Mouse (Mus musculus) limb, embryonic 13.5 days (tissue): ENCODE results near the gene Tff3. TPM values are rescaled to one million over a fixed set of nuclear protein-coding genes. Genes with fewer than 3 reads are reported as not detected.

Experiments
- ATAC-seq: fragments of 200-750 bp; cut with Nextera tagmentation; 2 replicates; pipeline ENCODE4 v1.8.0; 2017; ENCODE audit warnings: low read depth, moderate number of reproducible peaks, moderate TSS enrichment; ENCODE audit not compliant: low FRiP score
- H3K27ac ChIP-seq: fragments of 300-500 bp; sonication (generic); 2 replicates; pipeline ENCODE4 v1.5.1; 2015; ENCODE audit warnings: inconsistent platforms, mild to moderate bottlenecking, moderate library complexity
- H3K27me3 ChIP-seq: fragments of 300-500 bp; sonication (generic); 2 replicates; pipeline ENCODE4 v1.6.1; 2015; ENCODE audit warnings: mild to moderate bottlenecking, inconsistent platforms
- H3K36me3 ChIP-seq: fragments of 300-500 bp; sonication (generic); 2 replicates; pipeline ENCODE4 v1.6.1; 2015; ENCODE audit warnings: inconsistent platforms, mild to moderate bottlenecking, moderate library complexity
- H3K4me1 ChIP-seq: fragments of 300-500 bp; sonication (generic); 2 replicates; pipeline ENCODE4 v1.6.1; 2015; ENCODE audit warnings: inconsistent platforms
- H3K4me2 ChIP-seq: fragments of 300-500 bp; sonication (generic); replicated peaks from 2 replicates; pipeline ENCODE4 v1.6.1; 2015; ENCODE audit warnings: inconsistent platforms, mild to moderate bottlenecking, moderate library complexity
- H3K4me3 ChIP-seq: fragments of 300-500 bp; sonication (generic); 2 replicates; pipeline ENCODE4 v1.5.1; 2015; ENCODE audit warnings: moderate library complexity, mild to moderate bottlenecking, inconsistent platforms
- H3K9ac ChIP-seq: fragments of 300-500 bp; sonication (generic); 2 replicates; pipeline ENCODE4 v1.6.1; 2015; ENCODE audit warnings: mild to moderate bottlenecking, inconsistent platforms
- H3K9me3 ChIP-seq: fragments of 300-500 bp; sonication (generic); 2 replicates; pipeline ENCODE4 v1.6.1; 2016; ENCODE audit warnings: inconsistent platforms
- WGBS: fragments of 180-500 bp; shearing (Covaris S2); methylation state at CpG from one replicate; pipeline ENCODE4 v1.1.7; 2015; 5-methylcytosine and 5-hydroxymethylcytosine counted together
- polyA plus RNA-seq: library from polyadenylated mRNA; unstranded; fragments of >200 nt; fragmentation: Nextera tagmentation; extraction: Ambion mirVana; gene quantifications from 2 replicates; pipeline ENCODE4 v1.2.1, GENCODE M21; 2015

Tff3 gene
- polyA plus RNA-seq, 1 experiment from 2014 or later: not detected

GRCm38 (mm10) chr17:31144040-31145037 is 14.9 kb upstream of the Tff3 start, which contains the start of gene Tff2:
Tff2 (minus strand) TSS chr17:31144282.
- Histone ChIP-seq H3K27me3 (0 out of 2 replicates have a peak, but pooled peaks cover 8% of the 10 kb centered on the region), H3K9ac (no peak within 1 kb of the TSS), H3K36me3 (no peaks in the 10 kb centered on the region), H3K4me3 (no peak within 1 kb of the TSS), H3K4me1 (no peaks in the 10 kb centered on the region), H3K27ac (no peak within 1 kb of the TSS), H3K9me3 (peaks cover 5% of the 10 kb centered on the region; the same call in 1 of the 2 replicates), H3K4me2 (no peak within 1 kb of the TSS)
- no peak for ATAC-seq
- WGBS: 70% methylated on average over 15 of the region's 15 CpGs

GRCm38 (mm10) chr17:31142116-31142515 is 12.7 kb upstream of the Tff3 start:
- Histone ChIP-seq H3K4me2 (no peak overlapping the region), H3K36me3 (no peaks in the 10 kb centered on the region), H3K4me3 (no peak overlapping the region), H3K9me3 (no peaks in the 10 kb centered on the region), H3K9ac (no peak overlapping the region), H3K4me1 (no peaks in the 10 kb centered on the region), H3K27ac (no peak overlapping the region), H3K27me3 (0 out of 2 replicates have a peak, but pooled peaks cover 8% of the 10 kb centered on the region)
- ATAC-seq: no peak
- 88% methylated on average over 7 of the region's 7 CpGs for WGBS

- H3K36me3 ChIP-seq: no peaks in the 10 kb centered on the region
- no peak overlapping the region for H3K27ac ChIP-seq
- no peak overlapping the region for H3K9ac ChIP-seq
- no peak overlapping the region for H3K4me2 ChIP-seq
- no peak overlapping the region for H3K4me3 ChIP-seq
- no peak for ATAC-seq
- no peaks in the 10 kb centered on the region for H3K9me3 ChIP-seq
- 0 out of 2 replicates have a peak, but pooled peaks cover 3% of the 10 kb centered on the region for H3K27me3 ChIP-seq
- 23% methylated on average over 5 of the region's 5 CpGs for WGBS
- H3K4me1 ChIP-seq: no peaks in the 10 kb centered on the region
Observed at GRCm38 (mm10) chr17:31138398-31138797, 9.0 kb upstream of the Tff3 start.

- H3K4me3 ChIP-seq: no peak overlapping the region
- no peak for ATAC-seq
- no peaks in the 10 kb centered on the region for H3K27me3 ChIP-seq
- no peaks in the 10 kb centered on the region for H3K4me1 ChIP-seq
- H3K36me3 ChIP-seq: no peaks in the 10 kb centered on the region
- H3K9ac ChIP-seq: no peak overlapping the region
- no peaks in the 10 kb centered on the region for H3K9me3 ChIP-seq
- no peak overlapping the region for H3K4me2 ChIP-seq
- 90% methylated on average over 1 of the region's 1 CpGs for WGBS
- no peak overlapping the region for H3K27ac ChIP-seq
Observed at GRCm38 (mm10) chr17:31136821-31137220, 7.4 kb upstream of the Tff3 start.

GRCm38 (mm10) chr17:31136291-31136690 is 6.8 kb upstream of the Tff3 start:
- Histone ChIP-seq H3K27me3 (no peaks in the 10 kb centered on the region), H3K9me3 (no peaks in the 10 kb centered on the region), H3K9ac (no peak overlapping the region), H3K4me2 (no peak overlapping the region), H3K27ac (no peak overlapping the region), H3K4me1 (no peaks in the 10 kb centered on the region), H3K36me3 (no peaks in the 10 kb centered on the region), H3K4me3 (no peak overlapping the region)
- 29% methylated on average over 3 of the region's 3 CpGs for WGBS
- no peak for ATAC-seq

GRCm38 (mm10) chr17:31134913-31135312 is 5.5 kb upstream of the Tff3 start:
- no peak overlapping the region for H3K4me3 ChIP-seq
- H3K36me3 ChIP-seq: no peaks in the 10 kb centered on the region
- no peak overlapping the region for H3K4me2 ChIP-seq
- H3K27me3 ChIP-seq: no peaks in the 10 kb centered on the region
- 79% methylated on average over 6 of the region's 6 CpGs for WGBS
- H3K4me1 ChIP-seq: no peaks in the 10 kb centered on the region
- ATAC-seq: no peak
- no peak overlapping the region for H3K27ac ChIP-seq
- no peak overlapping the region for H3K9ac ChIP-seq
- H3K9me3 ChIP-seq: no peaks in the 10 kb centered on the region

- 69% methylated on average over 15 of the region's 15 CpGs for WGBS
- ATAC-seq: no peak
Observed at GRCm38 (mm10) chr17:31133776-31134175, 4.3 kb upstream of the Tff3 start.

GRCm38 (mm10) chr17:31131269-31131821 is 1.9 kb upstream of the Tff3 start:
- 85% methylated on average over 10 of the region's 10 CpGs for whole genome bisulfite sequencing
- no peaks in the 10 kb centered on the region for H3K27me3 ChIP-seq
- ATAC-seq: no peak
- no peak overlapping the region for H3K4me3 ChIP-seq
- H3K9ac ChIP-seq: no peak overlapping the region
- H3K9me3 ChIP-seq: no peaks in the 10 kb centered on the region
- no peak overlapping the region for H3K4me2 ChIP-seq
- no peaks in the 10 kb centered on the region for H3K4me1 ChIP-seq
- no peak overlapping the region for H3K27ac ChIP-seq
- no peaks in the 10 kb centered on the region for H3K36me3 ChIP-seq

More at GRCm38 (mm10) chr17:31133776-31134175, 4.3 kb upstream of the Tff3 start:
- no peak overlapping the region for H3K4me3 ChIP-seq
- no peak overlapping the region for H3K4me2 ChIP-seq
- H3K36me3 ChIP-seq: no peaks in the 10 kb centered on the region
- no peaks in the 10 kb centered on the region for H3K9me3 ChIP-seq
- no peaks in the 10 kb centered on the region for H3K27me3 ChIP-seq
- no peak overlapping the region for H3K27ac ChIP-seq
- H3K4me1 ChIP-seq: no peaks in the 10 kb centered on the region
- H3K9ac ChIP-seq: no peak overlapping the region

- no peak overlapping the region for H3K4me3 ChIP-seq
- H3K4me1 ChIP-seq: peaks cover 5% of the 10 kb centered on the region; the same call in 1 of the 2 replicates
- no peak overlapping the region for H3K9ac ChIP-seq
- H3K27ac ChIP-seq: no peak overlapping the region
- H3K27me3 ChIP-seq: no peaks in the 10 kb centered on the region
- no peak for ATAC-seq
- no peak overlapping the region for H3K4me2 ChIP-seq
- no peaks in the 10 kb centered on the region for H3K36me3 ChIP-seq
- WGBS: 80% methylated on average over 9 of the region's 9 CpGs
- H3K9me3 ChIP-seq: no peaks in the 10 kb centered on the region
Observed at GRCm38 (mm10) chr17:31128708-31129318, 633 bp downstream of the Tff3 start.

- no peak overlapping the region for H3K4me3 ChIP-seq
- WGBS: 34% methylated on average over 9 of the region's 9 CpGs
- H3K27me3 ChIP-seq: no peaks in the 10 kb centered on the region
- H3K9me3 ChIP-seq: peaks cover 5% of the 10 kb centered on the region; the same call in 1 of the 2 replicates
- H3K36me3 ChIP-seq: no peaks in the 10 kb centered on the region
- no peak overlapping the region for H3K4me2 ChIP-seq
- ATAC-seq: no peak
- no peak overlapping the region for H3K27ac ChIP-seq
- H3K4me1 ChIP-seq: peaks cover 5% of the 10 kb centered on the region; the same call in 1 of the 2 replicates
- no peak overlapping the region for H3K9ac ChIP-seq
Observed at GRCm38 (mm10) chr17:31125548-31126266, 3.7 kb downstream of the Tff3 start.

GRCm38 (mm10) chr17:31121975-31122374 is 7.5 kb downstream of the Tff3 start:
- 8% methylated on average over 8 of the region's 8 CpGs for WGBS
- Histone ChIP-seq H3K27ac (no peak overlapping the region), H3K36me3 (no peaks in the 10 kb centered on the region), H3K9ac (no peak overlapping the region), H3K4me1 (peaks cover 5% of the 10 kb centered on the region; the same call in 1 of the 2 replicates), H3K9me3 (peaks cover 5% of the 10 kb centered on the region; the same call in 1 of the 2 replicates), H3K27me3 (no peaks in the 10 kb centered on the region), H3K4me3 (no peak overlapping the region), H3K4me2 (no peak overlapping the region)
- ATAC-seq: peak; percentile 68; the same call in 1 of the 2 replicates
